Mouse (Mus musculus): ENCODE measurements around the gene Sarnp.

The Sarnp gene

GRCm38 (mm10) chr10:128817033-128817432, at the start of gene Sarnp:
TSS of gene Sarnp (plus strand) at chr10:128817333.
- in situ Hi-C loops (cut with MboI, MseI), result no loop called here

DNA sequence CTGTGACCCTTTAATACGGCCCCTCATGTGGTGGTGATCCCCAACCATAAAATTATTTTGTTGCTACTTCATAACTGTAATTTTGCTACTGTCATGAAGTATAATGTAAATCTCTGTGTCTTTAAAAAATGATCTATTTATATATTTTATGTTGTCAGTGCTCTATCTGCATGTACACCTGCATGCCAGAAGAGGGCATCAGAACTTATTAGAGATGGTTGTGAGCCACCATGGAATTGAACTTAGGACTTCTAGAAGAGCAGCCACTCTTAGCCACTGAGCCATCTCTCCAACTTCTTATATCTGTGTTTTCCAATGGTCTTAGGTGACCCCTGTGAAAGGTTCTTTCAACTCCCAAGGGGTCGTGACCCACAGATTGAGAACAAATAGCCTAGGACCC, 44.2 kb upstream of the Sarnp start:
- in situ Hi-C loops (cut with MboI, MseI), result no loop called here

DNA sequence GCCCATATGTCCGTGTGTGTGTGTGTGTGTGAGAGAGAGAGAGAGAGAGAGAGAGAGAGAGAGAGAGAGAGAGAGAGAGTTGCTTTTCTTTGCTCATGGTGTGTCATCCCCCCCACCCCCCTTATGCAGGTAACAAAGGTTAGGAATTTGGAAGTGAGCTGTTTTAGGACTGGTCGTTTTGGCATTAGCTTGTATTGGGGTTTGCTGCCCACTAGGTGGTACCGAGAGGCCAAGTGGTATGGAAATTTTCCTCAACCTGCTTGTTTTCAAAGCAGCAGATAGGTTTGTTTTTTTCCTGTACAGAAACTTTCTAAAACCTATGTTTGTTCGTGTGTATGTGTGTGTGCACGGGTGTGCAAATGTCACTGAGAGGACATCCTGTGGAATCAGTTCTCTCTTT, 43.4 kb upstream of the Sarnp start:
- in situ Hi-C loops (cut with MboI, MseI), result no loop called here

- in situ Hi-C loops (cut with MboI, MseI), result loop anchor here (5.0 kb wide), 1 partner anchor 119 kb away; no protein-coding TSS in a partner anchor
Observed at GRCm38 (mm10) chr10:128778441-128778840, 38.7 kb upstream of the Sarnp start.

DNA sequence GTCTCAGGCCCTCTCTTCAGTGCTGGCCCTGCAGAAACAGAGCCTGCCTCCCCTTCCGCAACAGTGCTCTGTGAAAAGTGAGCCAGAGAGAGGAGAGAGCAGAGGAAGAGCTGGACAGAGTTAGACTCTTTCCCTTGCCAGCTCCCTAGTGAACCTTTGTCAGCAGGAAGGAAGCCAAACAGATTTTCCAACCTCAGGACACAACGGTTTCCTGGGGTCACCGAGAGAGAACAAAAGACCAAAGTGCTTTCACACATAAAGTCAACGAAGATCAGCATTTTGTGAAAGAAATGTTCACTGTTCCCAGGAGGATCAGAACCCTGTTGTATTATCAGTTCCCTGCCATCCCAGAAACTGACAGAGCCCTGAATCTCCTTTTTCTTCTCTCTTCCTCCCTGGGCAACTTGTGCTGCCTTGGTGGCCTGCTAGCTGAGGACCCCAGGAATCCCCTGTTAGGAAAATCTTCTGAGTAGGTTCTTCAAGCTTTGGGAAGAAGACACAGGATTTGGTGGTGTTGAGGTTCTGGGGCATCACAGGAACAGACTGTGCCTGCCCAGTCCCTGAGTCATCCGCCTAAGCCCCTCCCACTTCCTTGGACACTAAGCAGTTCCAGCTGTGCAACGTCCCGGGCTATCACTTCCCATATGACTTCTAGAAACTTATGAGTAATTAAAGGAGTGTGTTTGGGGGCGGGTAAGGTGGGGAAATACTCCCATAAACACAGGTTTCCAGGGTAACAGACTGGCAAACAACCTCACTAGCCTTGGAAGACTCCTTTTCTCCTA, 37.9 kb upstream of the Sarnp start:
- in situ Hi-C loops (cut with MboI, MseI), result loop anchor here (5.0 kb wide), 1 partner anchor 118 kb away; no protein-coding TSS in a partner anchor

DNA sequence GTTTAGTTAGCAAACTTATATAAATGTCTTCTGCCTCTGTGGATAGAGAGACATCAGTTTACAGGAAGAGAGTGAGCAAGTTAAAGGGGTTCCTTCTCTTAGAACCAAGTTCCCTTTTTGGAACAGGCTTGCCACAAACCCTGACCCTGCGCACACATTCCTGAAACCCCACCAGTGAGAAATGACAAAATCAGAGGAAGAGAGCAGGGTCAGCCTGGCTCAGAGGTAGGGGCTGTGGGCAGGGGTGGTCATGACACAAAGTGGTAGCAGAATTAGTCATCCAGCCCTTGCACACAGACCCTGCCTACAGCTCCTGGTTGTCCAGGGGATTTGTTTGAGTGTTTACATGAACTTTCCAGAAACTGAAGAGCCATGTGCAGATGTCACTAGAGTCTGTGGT, 36.9 kb upstream of the Sarnp start:
- in situ Hi-C loops (cut with MboI, MseI), result loop anchor here (10.0 kb wide), 1 partner anchor 905 kb away; no protein-coding TSS in a partner anchor

DNA sequence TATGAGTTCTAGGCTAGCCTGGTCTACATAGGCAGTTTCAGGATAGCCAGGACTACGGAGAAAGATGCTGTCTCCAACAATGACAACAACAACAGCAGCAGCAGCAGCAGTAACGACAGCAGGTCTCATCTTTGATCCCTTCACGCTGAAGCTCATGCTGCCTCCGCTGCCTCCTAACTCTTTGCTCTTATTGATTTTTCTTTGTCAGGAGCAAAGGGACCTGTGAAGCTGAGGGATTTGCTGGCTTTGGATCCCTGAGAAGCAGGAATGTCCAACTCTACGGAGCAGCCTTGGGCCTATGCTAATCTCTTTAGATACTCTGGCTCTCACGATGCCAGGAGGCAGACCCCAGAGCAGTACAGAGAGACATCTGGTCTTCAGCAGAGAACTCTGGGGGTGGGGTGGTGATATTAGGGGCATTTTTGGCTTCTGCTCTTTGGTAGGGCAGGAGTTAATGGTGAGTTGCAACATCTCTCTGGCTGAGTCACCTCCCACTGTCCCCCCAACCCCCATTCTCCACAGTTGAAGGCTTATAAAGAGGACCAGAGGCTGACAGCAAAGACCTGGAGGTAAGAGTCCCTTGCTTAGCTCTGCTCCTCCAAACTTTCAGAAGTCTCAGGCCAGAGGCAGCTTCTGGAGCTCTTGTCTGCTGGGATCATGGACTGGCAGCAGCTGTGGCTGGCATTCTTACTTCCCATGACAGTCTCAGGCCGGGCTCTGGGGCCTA, 26.6 kb upstream of the Sarnp start, which contains the start of gene Mmp19:
Gene Mmp19, plus strand, starts transcription at position 513 of the 727 bp plus-strand sequence.
- in situ Hi-C loops (cut with MboI, MseI), result no loop called here

GRCm38 (mm10) chr10:128792041-128792440, 25.1 kb upstream of the Sarnp start:
- in situ Hi-C loops (cut with MboI, MseI), result no loop called here

GRCm38 (mm10) chr10:128793258-128793657, 23.9 kb upstream of the Sarnp start:
- in situ Hi-C loops (cut with MboI, MseI), result no loop called here

GRCm38 (mm10) chr10:128794391-128794790, 22.7 kb upstream of the Sarnp start:
- in situ Hi-C loops (cut with MboI, MseI), result no loop called here

- in situ Hi-C loops (cut with MboI, MseI), result no loop called here
Observed at GRCm38 (mm10) chr10:128795581-128795980, 21.6 kb upstream of the Sarnp start.

GRCm38 (mm10) chr10:128798676-128799075, 18.5 kb upstream of the Sarnp start:
- in situ Hi-C loops (cut with MboI, MseI), result no loop called here

DNA sequence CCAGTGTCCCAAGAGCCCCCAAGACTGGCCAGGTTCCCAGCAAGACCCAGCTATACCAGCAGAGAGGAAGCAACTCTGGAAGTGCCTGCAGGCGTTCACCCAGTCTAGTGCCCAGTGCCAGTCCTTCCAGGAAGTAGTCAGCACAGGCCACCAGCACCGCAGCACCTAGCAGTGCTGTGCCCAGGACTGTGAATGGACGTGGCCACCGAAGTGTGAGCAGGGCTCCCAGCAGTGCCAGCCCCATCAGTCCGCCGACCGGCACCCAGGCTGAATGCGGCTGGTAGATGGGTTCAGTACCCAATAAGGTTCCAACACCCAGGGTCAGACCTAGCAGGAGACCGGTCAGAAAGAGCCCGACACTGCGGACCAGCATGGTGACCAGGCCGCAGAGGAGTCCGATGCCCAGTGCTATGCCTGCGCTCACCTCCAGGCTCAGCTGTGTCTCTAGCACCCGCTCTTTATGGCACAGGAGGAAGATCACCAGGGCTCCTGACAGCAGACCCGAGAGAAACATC, 15.1 kb upstream of the Sarnp start:
- in situ Hi-C loops (cut with MboI, MseI), result loop anchor here (5.0 kb wide), 1 partner anchor 50 kb away; no protein-coding TSS in a partner anchor

- in situ Hi-C loops (cut with MboI, MseI), result loop anchor here (5.0 kb wide), 1 partner anchor 51 kb away; no protein-coding TSS in a partner anchor
Observed at GRCm38 (mm10) chr10:128802956-128803355, 14.2 kb upstream of the Sarnp start.

DNA sequence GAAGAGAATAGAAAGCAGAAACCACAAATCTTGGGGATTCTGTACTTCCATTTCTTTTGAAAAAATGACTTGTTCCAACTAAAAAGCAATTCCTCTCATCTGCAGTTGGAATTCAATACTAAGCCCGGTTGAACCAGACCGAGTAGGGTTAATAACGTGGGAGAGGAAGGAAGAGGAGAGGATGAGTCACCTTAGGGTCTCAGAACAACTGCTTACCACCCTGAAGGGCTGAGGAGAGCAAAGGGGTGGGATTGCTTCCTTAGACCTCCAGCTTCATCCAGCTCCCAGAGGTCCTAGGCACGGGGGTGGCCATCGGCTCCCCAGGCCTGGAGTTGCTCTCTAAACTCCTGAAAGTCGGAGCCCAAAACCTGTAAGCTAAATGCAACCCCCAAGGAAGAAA, 13.8 kb upstream of the Sarnp start:
- in situ Hi-C loops (cut with MboI, MseI), result loop anchor here (5.0 kb wide), 1 partner anchor 51 kb away; no protein-coding TSS in a partner anchor

GRCm38 (mm10) chr10:128803771-128804270, 13.3 kb upstream of the Sarnp start, which contains the start of gene Dnajc14:
TSS of gene Dnajc14 (plus strand) at chr10:128804062.
- in situ Hi-C loops (cut with MboI, MseI), result loop anchor here (5.0 kb wide), 1 partner anchor 52 kb away; no protein-coding TSS in a partner anchor

DNA sequence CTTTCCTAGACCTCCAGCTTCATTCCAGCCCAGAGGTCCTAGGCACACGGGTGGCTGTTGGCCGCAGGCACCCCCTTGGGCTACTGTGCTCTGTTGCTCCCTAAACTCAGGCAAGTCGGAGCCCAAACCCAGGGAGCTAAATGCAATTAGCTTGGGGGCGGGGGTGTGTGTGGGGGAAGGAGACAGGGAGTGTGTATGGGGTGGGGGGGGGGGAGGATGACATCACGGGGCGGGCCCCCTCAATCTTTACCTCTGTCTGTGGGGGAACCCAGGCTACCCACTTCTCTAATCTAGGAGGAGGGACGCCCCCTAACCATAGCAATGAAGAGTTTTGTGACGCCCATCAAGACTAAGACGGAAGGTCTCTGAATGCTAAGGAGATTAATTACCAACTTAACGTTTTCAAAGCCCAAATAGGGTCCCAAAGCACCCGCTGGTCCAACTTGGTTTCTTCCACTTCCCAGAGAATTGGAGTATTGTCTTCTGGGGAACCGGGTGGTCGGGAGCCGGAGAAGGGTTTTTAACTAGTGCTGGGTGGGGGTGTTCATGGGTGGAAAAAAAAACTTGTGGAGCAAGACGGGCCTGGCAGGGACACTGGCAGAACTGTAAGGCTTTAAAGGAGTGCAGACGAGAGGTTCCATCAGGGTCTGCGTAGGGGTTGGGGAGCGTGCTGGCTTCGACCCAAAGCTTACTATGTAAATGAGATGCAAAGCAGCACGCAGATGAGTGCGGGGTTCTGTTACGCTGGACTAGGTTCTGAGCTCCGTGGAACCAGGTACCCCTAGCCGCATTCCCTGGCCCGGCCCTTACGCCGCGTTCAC, 12.7 kb upstream of the Sarnp start, which contains the start of gene Tmem198b:
Gene Tmem198b, minus strand, starts transcription at position 100 of the 821 bp plus-strand sequence.
- in situ Hi-C loops (cut with MboI, MseI), result loop anchor here (5.0 kb wide), 1 partner anchor 52 kb away; no protein-coding TSS in a partner anchor

DNA sequence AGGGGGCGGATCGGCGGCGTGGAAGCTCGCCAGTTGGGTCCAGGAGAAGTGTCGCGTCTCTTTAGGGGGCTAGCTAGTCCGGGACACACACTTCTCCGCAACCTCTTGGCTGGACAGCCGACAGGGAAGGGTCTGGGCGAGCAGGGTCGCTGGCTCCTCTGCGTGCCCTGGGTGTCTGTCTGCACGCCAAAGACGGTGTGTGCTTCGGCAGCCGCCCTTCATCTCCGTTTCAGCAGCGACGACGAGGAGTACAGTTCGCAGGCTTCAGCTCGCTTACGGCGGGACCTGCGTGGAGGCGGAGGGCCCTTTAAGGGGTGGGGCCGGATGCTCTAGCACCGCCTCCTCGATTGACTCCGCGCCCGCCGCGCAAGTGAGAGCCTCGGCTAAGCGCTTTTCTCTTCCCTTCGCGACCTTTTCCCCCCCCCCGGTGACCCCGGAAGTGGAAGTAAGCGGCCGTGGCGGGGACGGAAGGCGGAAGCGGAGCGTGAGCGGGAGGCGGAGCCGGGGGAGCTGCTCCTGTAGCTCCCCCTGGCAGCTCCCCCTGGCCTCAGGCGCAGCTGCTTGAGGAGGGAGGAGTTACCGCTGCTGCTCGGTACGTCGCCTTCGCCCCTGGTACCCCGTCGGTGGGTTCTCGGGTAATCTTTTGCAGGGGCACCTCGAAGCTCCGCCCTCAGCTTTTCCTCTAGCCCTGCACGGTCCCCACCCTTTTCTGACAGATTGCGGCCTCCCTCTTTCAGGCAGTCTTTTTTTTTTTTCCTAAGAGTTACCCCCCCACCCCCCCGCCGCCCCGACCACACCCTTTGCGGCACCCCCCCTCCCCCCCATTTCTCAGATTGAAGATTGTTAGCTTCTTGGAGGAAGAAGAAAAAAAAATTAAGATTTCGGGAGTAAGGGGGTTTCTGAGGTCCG, 11.8 kb upstream of the Sarnp start:
- in situ Hi-C loops (cut with MboI, MseI), result no loop called here

DNA sequence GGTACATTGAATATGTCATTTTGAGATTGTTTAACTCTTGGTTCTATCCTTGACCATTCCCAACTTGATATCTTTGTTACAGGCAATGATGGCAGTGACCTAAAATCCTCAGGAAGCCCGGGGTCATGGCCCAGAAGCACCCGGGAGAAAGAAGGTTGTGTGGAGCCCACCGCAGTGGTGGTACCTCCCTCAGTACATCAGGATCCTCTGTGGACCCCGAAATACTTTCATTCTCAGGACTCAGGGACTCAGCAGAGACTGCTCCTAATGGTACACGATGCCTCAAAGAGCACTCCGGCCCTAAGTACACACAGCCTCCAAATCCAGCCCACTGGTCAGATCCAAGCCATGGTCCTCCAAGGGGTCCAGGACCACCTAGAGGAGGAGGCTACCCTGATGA, 11.0 kb upstream of the Sarnp start:
- in situ Hi-C loops (cut with MboI, MseI), result no loop called here

- in situ Hi-C loops (cut with MboI, MseI), result no loop called here
Observed at GRCm38 (mm10) chr10:128807018-128807417, 10.1 kb upstream of the Sarnp start.
